Mouse (Mus musculus) adrenal gland, postnatal 36 days (tissue): ENCODE measurements around the gene Ric1. TPM values are rescaled to one million over a fixed set of nuclear protein-coding genes. Genes with fewer than 3 reads are reported as not detected.
A peak's percentile ranks its signal among the peaks of the same experiment; 100 is the strongest.
"Not testable (repeated sequence)": the region's sequence is repeated elsewhere in the genome, so short reads cannot be mapped to it uniquely, and the experiment has no call there.

Experiments
- DNase-seq, 2 experiments: peaks; one replicate each; pipeline ENCODE4 v3.0.0; 2021; ENCODE audit warnings: mixed read lengths in 1 of 2
- total RNA-seq, 2 experiments: library from RNA; stranded (reverse); gene quantifications; 2 replicates each; pipeline ENCODE4 v1.2.3; 2021

Gene Ric1
- total RNA-seq, 2 experiments from 2014 or later: 32.5 to 33.9 TPM

- no peak for DNase-seq
These were observed 24.2 kb upstream of the Ric1 start for GRCm38 (mm10) chr19:29497874-29498273.

- DNase-seq: no peak
These were observed 23.1 kb upstream of the Ric1 start for GRCm38 (mm10) chr19:29498842-29499456.

- DNase-seq: no peak
These were observed 21.7 kb upstream of the Ric1 start for GRCm38 (mm10) chr19:29500333-29500732.

GRCm38 (mm10) chr19:29501106-29501505, 21.0 kb upstream of the Ric1 start:
- DNase-seq: peak in 1 of 2 experiments; percentile 32

- DNase-seq: peak; percentile 87 to 90
These were observed 20.6 kb upstream of the Ric1 start for GRCm38 (mm10) chr19:29501507-29501906.

GRCm38 (mm10) chr19:29504131-29504530, 18.0 kb upstream of the Ric1 start:
- DNase-seq: no peak

- no peak for DNase-seq
These were observed 16.5 kb upstream of the Ric1 start for GRCm38 (mm10) chr19:29505617-29506016.

- DNase-seq: no peak
These were observed 13.9 kb upstream of the Ric1 start for GRCm38 (mm10) chr19:29508208-29508607.

GRCm38 (mm10) chr19:29509857-29510256, 12.2 kb upstream of the Ric1 start:
- DNase-seq: no peak

GRCm38 (mm10) chr19:29511826-29512225, 10.3 kb upstream of the Ric1 start:
- no peak for DNase-seq

- DNase-seq: no peak
These were observed 8.8 kb upstream of the Ric1 start for GRCm38 (mm10) chr19:29513111-29513766.

- DNase-seq: no peak
These were observed 8.0 kb upstream of the Ric1 start for GRCm38 (mm10) chr19:29514130-29514529.

GRCm38 (mm10) chr19:29515386-29515785, 6.7 kb upstream of the Ric1 start:
- DNase-seq: no peak

- DNase-seq: no peak
These were observed 6.1 kb upstream of the Ric1 start for GRCm38 (mm10) chr19:29515991-29516390.

- DNase-seq: peak in 1 of 2 experiments; percentile 18
These were observed 3.7 kb upstream of the Ric1 start for GRCm38 (mm10) chr19:29518409-29518808.

- DNase-seq: no peak
These were observed 3.2 kb upstream of the Ric1 start for GRCm38 (mm10) chr19:29518922-29519321.

GRCm38 (mm10) chr19:29520996-29521560, 1.0 kb upstream of the Ric1 start:
- no peak for DNase-seq

- peak; percentile 60 to 76 for DNase-seq
These were observed 555 bp downstream of the Ric1 start for GRCm38 (mm10) chr19:29522445-29523229.

- no peak for DNase-seq
These were observed 1.1 kb downstream of the Ric1 start for GRCm38 (mm10) chr19:29523230-29523582.

GRCm38 (mm10) chr19:29523701-29524100, 1.6 kb downstream of the Ric1 start:
- no peak for DNase-seq

- DNase-seq: peak; percentile 37 to 66
These were observed 2.5 kb downstream of the Ric1 start for GRCm38 (mm10) chr19:29524614-29525013.

- DNase-seq: not testable (repeated sequence)
These were observed 3.5 kb downstream of the Ric1 start for GRCm38 (mm10) chr19:29525588-29525987.

- no peak for DNase-seq
These were observed 4.8 kb downstream of the Ric1 start for GRCm38 (mm10) chr19:29526837-29527236.
